Mouse (Mus musculus): ENCODE data around the gene Washc3.

Washc3 gene

GRCm38 (mm10) chr10:88200951-88201638 is at the start of gene Washc3:
Gene Washc3 (plus strand): TSS chr10:88201093.
- DNase-seq, result peak; percentile 95

DNA sequence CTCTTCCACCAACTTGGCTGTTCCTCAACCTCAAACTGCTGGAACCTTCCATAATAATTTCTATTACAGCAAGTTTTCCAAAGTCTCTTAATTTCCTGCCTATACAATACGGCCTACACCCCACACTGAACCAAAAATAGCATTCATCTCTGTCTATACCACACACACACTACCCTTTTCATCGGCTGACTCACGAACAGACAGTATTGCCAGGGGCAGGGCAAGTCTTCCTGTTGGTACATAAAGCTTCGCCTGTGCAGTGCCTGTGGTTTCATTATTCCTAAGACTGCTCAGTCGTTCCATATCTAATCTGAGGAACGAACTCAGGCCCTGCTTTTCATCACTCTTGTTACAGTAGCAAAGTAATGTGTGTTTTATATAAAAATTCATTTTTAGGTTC is 49.2 kb upstream of the Washc3 start:
- peak; percentile 10 for DNase-seq

- no peak for DNase-seq
Observed at GRCm38 (mm10) chr10:88162096-88162495, 38.8 kb upstream of the Washc3 start.

DNA sequence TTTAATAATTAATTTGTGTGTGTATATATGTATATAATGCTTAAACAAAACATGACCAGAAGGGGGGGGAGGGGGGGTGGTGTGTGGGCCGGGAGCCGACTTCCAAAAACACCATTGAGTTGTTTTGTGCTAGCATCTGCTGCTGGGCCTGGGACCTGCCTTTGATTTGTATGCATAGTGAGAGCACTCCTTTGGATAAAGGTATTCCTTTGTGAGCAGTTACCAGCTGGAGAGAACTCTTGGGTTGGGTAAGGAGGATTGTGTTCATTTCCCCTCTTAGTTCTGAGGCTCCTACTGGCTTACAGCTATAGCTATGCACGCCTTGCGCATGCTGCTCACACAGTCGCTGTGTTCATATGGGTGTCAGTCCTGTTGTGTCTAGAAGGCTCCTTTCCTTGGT is 38.2 kb upstream of the Washc3 start:
- DNase-seq, result no peak

DNA sequence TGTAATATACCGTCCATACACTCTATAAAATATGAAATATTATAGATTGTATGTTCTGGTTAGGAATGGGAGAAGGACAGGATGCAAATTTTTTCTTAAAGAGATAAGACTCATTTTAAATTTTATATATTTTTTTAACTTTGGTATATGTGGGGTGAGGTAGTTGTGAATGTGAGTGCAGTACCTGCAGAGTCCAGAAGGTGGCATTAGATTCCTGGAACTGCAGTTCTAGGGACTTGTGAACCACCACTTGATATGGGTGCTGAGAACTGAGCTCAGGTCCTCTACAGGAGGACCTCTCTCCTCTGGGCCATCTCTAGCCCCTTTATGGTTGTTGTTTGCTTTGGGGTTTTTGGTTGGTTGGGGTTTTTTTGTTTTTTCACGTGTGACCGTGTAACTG is 34.7 kb upstream of the Washc3 start:
- DNase-seq, result no peak

DNA sequence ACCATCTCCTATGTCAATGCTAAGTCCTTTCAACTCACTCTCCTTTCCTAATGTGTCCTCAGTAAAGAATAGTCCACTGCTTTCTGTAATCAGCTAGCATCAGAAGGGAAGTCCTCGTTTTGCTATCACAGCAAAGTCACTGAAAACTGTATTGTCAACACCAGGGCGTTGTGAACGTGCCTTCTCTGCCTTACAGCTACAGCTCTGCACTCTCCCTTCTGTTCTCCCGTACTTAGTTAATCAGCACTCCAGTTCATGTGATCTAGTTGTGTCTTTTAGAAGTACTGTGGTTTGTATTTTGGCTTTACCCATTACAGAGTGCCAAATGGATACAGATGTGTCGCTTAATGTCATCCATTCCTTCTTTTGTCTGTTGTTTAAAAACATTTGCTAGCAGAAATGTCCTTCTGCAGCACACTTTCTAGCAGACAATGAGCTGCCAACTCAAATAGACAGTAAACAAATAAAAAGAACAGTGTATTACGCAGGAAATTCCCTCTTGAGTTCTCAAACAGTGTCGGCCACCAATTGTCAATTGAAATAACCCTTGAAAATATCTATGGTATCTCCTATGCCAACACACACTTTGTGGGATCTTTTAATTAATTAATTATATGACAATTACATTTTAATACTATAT is 33.3 kb upstream of the Washc3 start:
- DNase-seq, result no peak

- no peak for DNase-seq
Observed at GRCm38 (mm10) chr10:88200541-88200940, 352 bp upstream of the Washc3 start.

DNA sequence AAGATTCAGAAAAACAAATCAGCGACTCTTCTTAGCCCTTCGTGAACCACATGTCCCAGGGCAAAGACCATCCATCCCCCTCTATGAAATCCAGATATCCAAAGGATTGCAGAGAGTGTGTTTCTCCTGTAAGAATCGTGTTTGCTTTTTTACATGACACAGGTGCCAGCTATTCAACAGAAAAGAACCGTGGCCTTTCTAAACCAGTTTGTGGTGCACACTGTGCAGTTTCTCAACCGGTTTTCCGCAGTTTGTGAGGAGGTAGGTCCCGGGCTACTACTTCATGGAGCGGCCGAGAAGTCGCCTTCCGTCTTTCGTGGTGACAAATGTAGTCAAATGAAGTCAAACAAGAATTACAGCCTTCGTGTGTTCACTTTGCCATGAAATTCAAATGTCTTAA is 757 bp downstream of the Washc3 start:
- DNase-seq, result no peak

GRCm38 (mm10) chr10:88202581-88202980 is 1.7 kb downstream of the Washc3 start:
- DNase-seq, result no peak

GRCm38 (mm10) chr10:88203236-88203635 is 2.3 kb downstream of the Washc3 start:
- no peak for DNase-seq

DNA sequence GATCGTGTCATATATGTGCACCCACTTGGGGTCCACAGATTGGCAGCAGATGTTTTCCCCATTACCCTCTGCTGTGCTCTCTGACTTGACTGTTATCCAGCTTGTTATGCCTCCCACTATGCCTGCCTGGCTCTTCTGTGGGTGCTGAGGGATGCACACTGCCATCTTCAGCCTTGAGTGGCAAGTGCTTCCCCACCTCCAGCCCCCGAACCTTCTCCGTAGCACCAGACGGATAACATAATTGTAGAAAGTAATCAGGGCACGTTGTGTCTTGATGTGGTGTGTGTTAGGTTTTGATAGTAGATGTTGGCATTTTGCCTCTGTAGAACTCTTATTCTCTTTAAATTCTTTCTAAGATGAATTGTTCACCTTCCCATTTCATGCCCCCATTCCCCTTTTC is 11.8 kb downstream of the Washc3 start:
- DNase-seq, result no peak

DNA sequence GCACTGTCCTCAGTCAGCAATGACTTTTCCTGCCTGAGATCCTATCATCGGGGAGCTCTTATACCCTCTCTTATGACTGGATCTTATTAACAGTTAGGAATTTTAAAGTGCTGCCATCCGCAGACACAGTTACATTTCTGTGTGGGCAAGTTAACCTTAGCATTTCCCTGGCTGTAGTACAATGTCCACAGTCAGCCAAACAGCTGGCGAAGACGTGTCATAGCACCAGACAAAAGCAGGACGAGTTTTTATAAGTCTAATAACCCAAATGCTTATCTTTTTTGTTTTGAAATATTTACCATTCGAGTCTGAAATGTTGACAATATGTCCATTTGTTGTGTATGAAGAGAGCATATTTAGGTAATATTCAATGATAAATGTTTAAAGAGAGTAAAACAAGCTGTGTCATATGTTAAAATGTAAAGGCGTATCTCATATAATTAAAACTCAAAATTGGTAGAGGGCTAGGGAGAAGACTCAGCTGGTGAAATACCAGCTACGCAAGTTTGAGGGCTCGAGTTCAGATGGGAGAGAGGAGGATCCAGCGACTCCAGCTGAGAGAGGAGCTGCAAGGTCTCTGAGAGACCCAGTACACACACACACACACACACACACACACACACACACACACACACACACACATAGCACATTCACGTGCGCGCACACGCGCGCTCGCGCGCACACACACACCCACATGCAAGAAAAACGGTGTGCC is 14.1 kb downstream of the Washc3 start:
- no peak for DNase-seq

GRCm38 (mm10) chr10:88218161-88218560 is 17.3 kb downstream of the Washc3 start:
- DNase-seq, result no peak

DNA sequence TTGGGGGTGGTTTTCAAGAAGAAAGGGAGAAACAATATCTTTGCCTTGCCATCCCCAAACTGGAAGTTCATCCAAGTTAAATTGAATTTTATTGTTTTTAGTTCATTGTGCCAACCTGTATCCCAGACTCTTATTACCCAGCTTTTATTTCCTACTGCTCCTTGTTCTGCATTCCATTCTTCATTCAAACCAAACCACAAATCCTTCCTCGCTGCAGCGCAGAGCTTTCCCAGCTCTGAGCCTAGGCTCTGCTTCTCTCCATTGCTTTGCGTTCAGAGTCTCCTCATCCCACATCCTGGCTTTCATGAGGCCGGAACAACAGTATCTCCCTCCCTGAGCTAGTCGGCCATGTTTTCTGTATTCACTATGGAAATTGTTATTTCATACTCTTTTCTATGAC is 20.8 kb downstream of the Washc3 start:
- DNase-seq, result no peak

DNA sequence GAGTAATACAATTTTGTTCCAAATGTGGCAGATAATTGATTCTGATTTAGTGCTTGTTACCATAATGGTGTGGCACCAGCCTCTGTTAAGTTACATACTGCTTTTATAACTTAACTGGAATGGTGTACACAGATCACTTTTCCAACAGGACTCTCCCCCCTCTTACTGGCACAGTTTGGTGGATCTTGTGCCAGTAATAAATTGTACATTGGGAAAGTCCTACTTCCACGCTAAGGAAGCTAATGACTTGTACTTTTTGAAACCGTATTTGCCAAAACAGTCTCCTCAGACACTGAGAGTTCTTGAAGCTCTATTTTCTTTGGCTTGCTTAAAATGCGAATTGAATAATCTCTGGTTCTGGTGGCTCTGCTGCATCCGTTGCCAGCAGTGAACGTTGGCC is 24.5 kb downstream of the Washc3 start:
- DNase-seq, result no peak

DNA sequence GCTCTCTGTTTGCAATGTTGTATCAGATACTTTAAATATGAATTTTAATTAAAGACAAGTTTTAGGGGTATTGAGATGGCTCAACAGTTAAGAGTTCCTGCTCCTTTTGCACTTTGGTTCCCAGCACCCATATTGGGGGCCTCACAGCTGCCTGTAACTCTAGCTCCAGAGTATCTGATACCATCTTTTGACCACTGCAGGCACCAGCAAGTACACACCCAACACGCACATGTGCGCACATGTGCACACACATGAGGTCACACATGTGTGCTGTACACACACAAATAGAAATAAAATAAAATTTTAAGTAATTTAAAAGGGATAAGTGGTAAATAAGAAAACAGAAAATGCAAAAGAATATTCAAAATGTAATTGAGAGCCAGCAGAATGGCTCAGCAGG is 27.1 kb downstream of the Washc3 start:
- no peak for DNase-seq

- no peak for DNase-seq
Observed at GRCm38 (mm10) chr10:88228521-88229017, 27.7 kb downstream of the Washc3 start.

- DNase-seq, result no peak
Observed at GRCm38 (mm10) chr10:88231671-88232070, 30.8 kb downstream of the Washc3 start.

DNA sequence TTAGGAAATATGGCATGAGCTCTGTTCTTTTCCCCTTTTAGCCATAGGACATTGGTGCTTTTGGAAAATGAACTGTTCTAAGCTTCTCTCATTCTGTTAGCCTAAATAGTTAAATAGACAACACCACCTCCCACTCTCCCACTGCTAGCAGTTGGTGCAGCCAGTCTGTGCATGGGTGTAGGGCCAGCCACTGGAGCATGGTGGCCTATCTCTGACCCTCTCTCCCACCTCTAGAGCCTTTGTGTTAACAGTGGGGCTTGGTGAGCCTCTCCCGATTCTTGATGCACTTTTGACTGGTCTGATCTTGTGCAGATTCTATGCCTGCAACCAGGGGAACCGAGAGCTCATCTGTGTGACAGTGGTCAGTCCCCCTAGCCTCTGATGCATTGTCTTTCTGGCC is 31.9 kb downstream of the Washc3 start:
- no peak for DNase-seq

DNA sequence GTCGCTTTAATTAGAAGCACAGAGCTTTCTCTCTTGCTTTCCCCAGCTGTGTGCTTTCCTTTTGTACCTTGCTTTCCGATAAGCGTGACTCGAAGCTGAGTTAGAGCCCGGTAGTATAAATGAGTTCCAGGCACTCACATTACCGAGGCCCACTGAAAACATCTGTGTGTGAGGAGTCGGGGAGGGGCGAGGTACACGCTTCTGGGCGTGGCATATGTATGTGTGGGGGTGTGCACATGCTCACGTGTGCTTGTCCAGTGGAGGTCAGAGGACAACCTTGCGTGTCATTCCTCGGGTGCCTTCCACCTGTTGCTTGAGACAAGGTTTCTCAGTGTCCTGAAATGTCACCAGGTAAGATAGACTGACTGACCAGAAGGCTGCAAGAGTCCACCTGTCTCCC is 43.8 kb downstream of the Washc3 start:
- DNase-seq, result no peak

- no peak for DNase-seq
Observed at GRCm38 (mm10) chr10:88250300-88250699, 49.4 kb downstream of the Washc3 start.

- no peak for DNase-seq
Observed at GRCm38 (mm10) chr10:88252121-88252862, 51.4 kb downstream of the Washc3 start.

GRCm38 (mm10) chr10:88255556-88255955 is 54.7 kb downstream of the Washc3 start:
- DNase-seq, result no peak
